Mouse (Mus musculus) heart, embryonic 11.5 days (tissue): ENCODE data around the gene Nt5c2. TPM values are rescaled to one million over a fixed set of nuclear protein-coding genes. Genes with fewer than 3 reads are reported as not detected.

ENCODE experiments used
- ATAC-seq: fragments of 200-750 bp; cut with Nextera tagmentation; replicated peaks from 2 replicates; pipeline ENCODE4 v1.8.0; 2017; ENCODE audit warnings: moderate library complexity; ENCODE audit not compliant: insufficient number of reproducible peaks, low FRiP score, low TSS enrichment
- H3K27ac ChIP-seq: fragments of 300-500 bp; sonication (generic); 2 replicates; pipeline ENCODE4 v1.5.1; 2014; ENCODE audit warnings: mild to moderate bottlenecking, low read depth, low read length
- H3K27me3 ChIP-seq: fragments of 300-500 bp; sonication (generic); 2 replicates; pipeline ENCODE4 v1.6.1; 2014; ENCODE audit warnings: mild to moderate bottlenecking, low read length, mixed read lengths; ENCODE audit not compliant: control insufficient read depth, insufficient read depth
- H3K36me3 ChIP-seq: fragments of 300-500 bp; sonication (generic); 2 replicates; pipeline ENCODE4 v1.6.1; 2014; ENCODE audit warnings: mild to moderate bottlenecking, low read length, moderate library complexity, mixed read lengths; ENCODE audit not compliant: control insufficient read depth, insufficient read depth
- H3K4me1 ChIP-seq: fragments of 300-500 bp; sonication (generic); 2 replicates; pipeline ENCODE4 v1.6.1; 2014; ENCODE audit warnings: low read length; ENCODE audit not compliant: control insufficient read depth, insufficient read depth
- H3K4me2 ChIP-seq: fragments of 300-500 bp; sonication (generic); 2 replicates; pipeline ENCODE4 v1.6.1; 2014; ENCODE audit warnings: mild to moderate bottlenecking, moderate library complexity
- H3K4me3 ChIP-seq: fragments of 300-500 bp; sonication (generic); 2 replicates; pipeline ENCODE4 v1.5.1; 2014; ENCODE audit warnings: low read depth, low read length
- H3K9ac ChIP-seq: fragments of 300-500 bp; sonication (generic); 2 replicates; pipeline ENCODE4 v1.6.1; 2014; ENCODE audit warnings: mild to moderate bottlenecking, low read depth, low read length, moderate library complexity
- H3K9me3 ChIP-seq: fragments of 300-500 bp; sonication (generic); replicated peaks from 2 replicates; pipeline ENCODE4 v1.6.1; 2016; ENCODE audit warnings: low read length; ENCODE audit not compliant: control insufficient read depth
- WGBS: fragments of 180-500 bp; shearing (Covaris S2); extraction: QIAGEN DNeasy Blood & Tissue Kit; methylation state at CpG from one replicate; pipeline ENCODE4 v1.1.7; 2014; ENCODE audit not compliant: insufficient replicate concordance; 5-methylcytosine and 5-hydroxymethylcytosine counted together
- polyA plus RNA-seq: library from polyadenylated mRNA; unstranded; fragments of >200 nt; fragmentation: Nextera tagmentation; extraction: Ambion mirVana; gene quantifications from 2 replicates; pipeline ENCODE4 v1.2.1, GENCODE M21; 2014

The Nt5c2 gene
- polyA plus RNA-seq, 1 experiment from 2014 or later, result 82.3 TPM

GRCm38 (mm10) chr19:46971051-46971689 is 43.8 kb downstream of the Nt5c2 start:
- ATAC-seq, result no peak
- Histone ChIP-seq H3K9ac (no peak overlapping the region), H3K4me3 (no peak overlapping the region), H3K27me3 (no peaks in the 10 kb centered on the region), H3K4me2 (no peak overlapping the region), H3K36me3 (no peaks in the 10 kb centered on the region), H3K9me3 (no peaks in the 10 kb centered on the region), H3K4me1 (peaks cover 25% of the 10 kb centered on the region), H3K27ac (0 out of 2 replicates have a peak overlapping the region, but pooled peaks have one; percentile 29)
- 70% methylated on average over 8 of the region's 8 CpGs for WGBS

GRCm38 (mm10) chr19:46970121-46970729 is 44.7 kb downstream of the Nt5c2 start:
- 40% methylated on average over 13 of the region's 13 CpGs for WGBS
- no peak overlapping the region for H3K4me3 ChIP-seq
- H3K9ac ChIP-seq, result peak overlapping the region; percentile 22; the same call in 1 of the 2 replicates
- no peak for ATAC-seq
- H3K9me3 ChIP-seq, result no peaks in the 10 kb centered on the region
- H3K36me3 ChIP-seq, result no peaks in the 10 kb centered on the region
- no peaks in the 10 kb centered on the region for H3K27me3 ChIP-seq
- H3K27ac ChIP-seq, result peak overlapping the region; percentile 62
- no peak overlapping the region; the same call in 1 of the 2 replicates for H3K4me2 ChIP-seq
- peaks cover 24% of the 10 kb centered on the region for H3K4me1 ChIP-seq

- no peak for ATAC-seq
These were observed 45.5 kb downstream of the Nt5c2 start for GRCm38 (mm10) chr19:46969286-46969985.

DNA sequence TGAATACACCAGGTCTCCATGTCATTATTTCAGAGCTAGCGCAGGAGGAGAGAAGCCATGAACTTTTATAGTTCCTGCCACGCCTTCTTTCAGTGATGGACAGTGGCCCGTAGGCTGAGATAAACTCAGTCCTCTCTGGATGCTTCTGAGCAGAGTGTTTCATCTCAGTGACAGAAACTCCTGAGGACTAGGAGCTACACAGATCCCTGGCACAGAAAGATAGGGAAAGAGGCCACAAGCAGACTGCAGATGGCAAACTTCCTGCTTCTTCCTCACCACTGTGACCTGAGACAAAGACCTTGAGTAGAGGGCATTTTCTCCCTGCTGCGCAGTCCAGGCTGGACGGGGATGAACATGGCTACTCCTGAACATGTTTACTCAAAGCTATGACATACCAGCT is 46.1 kb downstream of the Nt5c2 start:
- no peak for ATAC-seq
- 0 out of 2 replicates have a peak overlapping the region, but pooled peaks have one; percentile 1 for H3K9ac ChIP-seq

More at GRCm38 (mm10) chr19:46969286-46969985, 45.5 kb downstream of the Nt5c2 start:
- Histone ChIP-seq H3K36me3 (no peaks in the 10 kb centered on the region), H3K9ac (no peak overlapping the region), H3K27ac (peak overlapping the region; percentile 62; the same call in 1 of the 2 replicates), H3K27me3 (no peaks in the 10 kb centered on the region), H3K4me3 (no peak overlapping the region), H3K9me3 (no peaks in the 10 kb centered on the region), H3K4me2 (peak overlapping the region; percentile 4; the same call in 1 of the 2 replicates), H3K4me1 (peaks cover 24% of the 10 kb centered on the region)
- 62% methylated on average over 22 of the region's 22 CpGs for WGBS

DNA sequence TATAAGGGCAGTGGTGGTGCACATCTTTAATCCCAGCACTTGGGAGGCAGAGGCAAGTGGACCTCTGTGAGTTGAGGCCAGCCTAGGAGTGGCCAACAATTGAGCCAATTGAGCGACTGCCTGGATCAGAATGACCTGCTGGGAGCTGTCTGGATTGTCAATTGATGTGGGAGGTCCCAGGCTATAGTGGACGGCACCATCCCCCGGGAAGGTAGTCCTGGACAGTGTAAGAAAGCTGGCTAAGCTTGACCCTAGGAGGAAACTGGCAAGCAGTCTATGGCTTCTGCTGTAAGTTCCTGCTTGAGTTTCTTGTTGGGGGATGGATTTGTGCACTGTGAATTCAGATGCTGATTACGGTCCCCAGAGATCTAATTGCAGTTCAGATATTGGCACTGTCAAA is 47.1 kb downstream of the Nt5c2 start:
- no peak for ATAC-seq
- H3K27me3 ChIP-seq, result no peaks in the 10 kb centered on the region
- H3K36me3 ChIP-seq, result no peaks in the 10 kb centered on the region
- no peak overlapping the region for H3K4me2 ChIP-seq
- no peak overlapping the region for H3K9ac ChIP-seq
- H3K27ac ChIP-seq, result no peak overlapping the region
- H3K4me1 ChIP-seq, result peaks cover 24% of the 10 kb centered on the region
- 63% methylated on average over 4 of the region's 4 CpGs for WGBS
- no peaks in the 10 kb centered on the region for H3K9me3 ChIP-seq
- H3K4me3 ChIP-seq, result no peak overlapping the region

More for the DNA sequence above, 46.1 kb downstream of the Nt5c2 start:
- no peaks in the 10 kb centered on the region for H3K27me3 ChIP-seq
- H3K4me2 ChIP-seq, result peak overlapping the region; percentile 4; the same call in 1 of the 2 replicates
- WGBS, result 70% methylated on average over 5 of the region's 5 CpGs
- H3K27ac ChIP-seq, result peak overlapping the region; percentile 52; the same call in 1 of the 2 replicates
- H3K4me1 ChIP-seq, result peaks cover 24% of the 10 kb centered on the region
- H3K9me3 ChIP-seq, result no peaks in the 10 kb centered on the region
- H3K36me3 ChIP-seq, result no peaks in the 10 kb centered on the region
- no peak overlapping the region for H3K4me3 ChIP-seq

DNA sequence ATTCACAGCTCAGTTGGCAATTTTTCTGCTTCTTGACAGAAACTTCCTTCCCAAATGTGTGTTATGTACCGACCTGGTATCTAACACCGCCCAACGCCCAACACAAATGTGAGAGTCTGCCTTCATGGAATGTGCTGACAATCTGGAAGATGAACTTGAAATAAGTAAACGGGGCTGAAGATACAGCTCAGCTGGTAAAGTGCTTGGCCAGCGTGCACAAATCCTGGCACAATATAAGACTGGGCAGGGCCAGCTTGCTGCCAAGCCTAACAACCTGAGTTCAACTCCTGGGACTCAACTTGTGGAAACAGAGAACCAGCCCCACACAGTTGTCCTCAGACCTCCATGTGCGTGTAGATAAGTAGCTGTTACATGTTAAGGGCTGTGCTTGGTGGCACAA is 48.6 kb downstream of the Nt5c2 start:
- ATAC-seq, result no peak
- Histone ChIP-seq H3K4me2 (no peak overlapping the region), H3K9me3 (no peaks in the 10 kb centered on the region), H3K36me3 (no peaks in the 10 kb centered on the region), H3K27ac (no peak overlapping the region), H3K4me3 (no peak overlapping the region), H3K4me1 (peaks cover 20% of the 10 kb centered on the region), H3K9ac (no peak overlapping the region), H3K27me3 (no peaks in the 10 kb centered on the region)
- 82% methylated on average over 6 of the region's 6 CpGs for WGBS

GRCm38 (mm10) chr19:46965496-46965895 is 49.5 kb downstream of the Nt5c2 start:
- Histone ChIP-seq H3K36me3 (no peaks in the 10 kb centered on the region), H3K4me1 (peaks cover 21% of the 10 kb centered on the region), H3K4me3 (no peak overlapping the region), H3K9me3 (no peaks in the 10 kb centered on the region), H3K27ac (no peak overlapping the region), H3K9ac (no peak overlapping the region), H3K27me3 (no peaks in the 10 kb centered on the region), H3K4me2 (no peak overlapping the region)
- no peak for ATAC-seq

DNA sequence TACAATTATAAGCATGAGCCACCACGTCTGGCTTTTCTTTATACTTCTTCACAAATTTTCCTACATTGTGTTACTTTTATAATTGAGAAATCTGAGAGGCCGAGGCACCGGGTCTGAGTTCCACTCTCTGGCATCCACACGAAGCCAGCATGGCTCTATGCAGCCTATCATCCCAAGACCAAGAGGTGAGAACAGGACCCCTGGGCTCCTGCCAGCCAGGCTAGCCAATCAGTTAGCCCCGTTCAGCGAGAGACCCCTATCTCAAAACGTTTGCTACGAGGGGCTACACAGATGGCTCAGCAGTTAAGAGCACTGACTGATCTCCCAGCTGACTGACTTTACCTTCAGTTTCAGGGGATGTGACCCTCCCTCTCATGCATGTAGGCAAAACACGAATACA is 50.6 kb downstream of the Nt5c2 start:
- Histone ChIP-seq H3K4me1 (peaks cover 24% of the 10 kb centered on the region), H3K27ac (no peak overlapping the region), H3K4me2 (no peak overlapping the region), H3K9me3 (no peaks in the 10 kb centered on the region), H3K4me3 (no peak overlapping the region), H3K9ac (no peak overlapping the region), H3K27me3 (no peaks in the 10 kb centered on the region), H3K36me3 (no peaks in the 10 kb centered on the region)
- 25% methylated on average over 9 of the region's 9 CpGs for WGBS
- ATAC-seq, result no peak
